Mouse (Mus musculus) embryonic facial prominence, embryonic 12.5 days (tissue): Measurements from ENCODE around the gene Cntn3. TPM values are rescaled to one million over a fixed set of nuclear protein-coding genes. Genes with fewer than 3 reads are reported as not detected.
A peak's percentile ranks its signal among the peaks of the same experiment; 100 is the strongest.

ENCODE experiments used
- ATAC-seq: fragments of 200-750 bp; cut with Nextera tagmentation; 2 replicates; pipeline ENCODE4 v1.8.0; 2017; ENCODE audit not compliant: insufficient number of reproducible peaks, insufficient read depth, low FRiP score, low TSS enrichment
- H3K27ac ChIP-seq: fragments of 300-500 bp; sonication (generic); 2 replicates; pipeline ENCODE4 v1.5.1; 2016; ENCODE audit warnings: mild to moderate bottlenecking
- H3K27me3 ChIP-seq: fragments of 300-500 bp; sonication (generic); 2 replicates; pipeline ENCODE4 v1.6.1; 2016; ENCODE audit warnings: mild to moderate bottlenecking, moderate library complexity
- H3K36me3 ChIP-seq: fragments of 300-500 bp; sonication (generic); 2 replicates; pipeline ENCODE4 v1.6.1; 2016; ENCODE audit warnings: mild to moderate bottlenecking
- H3K4me1 ChIP-seq: fragments of 300-500 bp; sonication (generic); 2 replicates; pipeline ENCODE4 v1.6.1; 2016
- H3K4me2 ChIP-seq: fragments of 300-500 bp; sonication (generic); replicated peaks from 2 replicates; pipeline ENCODE4 v1.6.1; 2016; ENCODE audit warnings: mild to moderate bottlenecking, moderate library complexity
- H3K4me3 ChIP-seq: fragments of 300-500 bp; sonication (generic); 2 replicates; pipeline ENCODE4 v1.5.1; 2016; ENCODE audit warnings: mild to moderate bottlenecking
- H3K9ac ChIP-seq: fragments of 300-500 bp; sonication (generic); 2 replicates; pipeline ENCODE4 v1.6.1; 2016; ENCODE audit warnings: mild to moderate bottlenecking, moderate library complexity
- H3K9me3 ChIP-seq: fragments of 300-500 bp; sonication (generic); 2 replicates; pipeline ENCODE4 v1.6.1; 2016; ENCODE audit warnings: mild to moderate bottlenecking, moderate library complexity
- WGBS: fragments of 180-500 bp; shearing (Covaris S2); methylation state at CpG from one replicate; pipeline ENCODE4 v1.1.7; 2016; 5-methylcytosine and 5-hydroxymethylcytosine counted together
- polyA plus RNA-seq: library from polyadenylated mRNA; unstranded; fragments of >200 nt; fragmentation: Nextera tagmentation; extraction: Ambion mirVana; gene quantifications from 2 replicates; pipeline ENCODE4 v1.2.1, GENCODE M21; 2016

Cntn3 gene
- polyA plus RNA-seq, 1 experiment from 2014 or later: 1.5 TPM

- H3K4me2 ChIP-seq: no peak overlapping the region
- H3K4me1 ChIP-seq: no peaks in the 10 kb centered on the region
- H3K36me3 ChIP-seq: no peaks in the 10 kb centered on the region
- H3K27me3 ChIP-seq: no peaks in the 10 kb centered on the region
- no peak for ATAC-seq
- no peak overlapping the region for H3K9ac ChIP-seq
- H3K27ac ChIP-seq: no peak overlapping the region
- no peak overlapping the region for H3K4me3 ChIP-seq
- WGBS: 81% methylated on average over 4 of the region's 4 CpGs
- no peaks in the 10 kb centered on the region for H3K9me3 ChIP-seq
These were observed 134.5 kb downstream of the Cntn3 start for GRCm38 (mm10) chr6:102438353-102438752.

- Histone ChIP-seq H3K9me3 (no peaks in the 10 kb centered on the region), H3K4me3 (no peak overlapping the region), H3K4me2 (no peak overlapping the region), H3K9ac (no peak overlapping the region), H3K4me1 (no peaks in the 10 kb centered on the region), H3K36me3 (no peaks in the 10 kb centered on the region), H3K27me3 (no peaks in the 10 kb centered on the region), H3K27ac (no peak overlapping the region)
- WGBS: 84% methylated on average over 1 of the region's 1 CpGs
- ATAC-seq: no peak
These were observed 145.4 kb downstream of the Cntn3 start for GRCm38 (mm10) chr6:102427549-102427948.

- Histone ChIP-seq H3K4me2 (no peak overlapping the region), H3K9me3 (no peaks in the 10 kb centered on the region), H3K27ac (no peak overlapping the region), H3K4me3 (no peak overlapping the region), H3K9ac (no peak overlapping the region), H3K4me1 (no peaks in the 10 kb centered on the region), H3K36me3 (no peaks in the 10 kb centered on the region), H3K27me3 (no peaks in the 10 kb centered on the region)
- peak; percentile 41; the same call in 1 of the 2 replicates for ATAC-seq
- 60% methylated on average over 1 of the region's 1 CpGs for WGBS
These were observed 151.1 kb downstream of the Cntn3 start for GRCm38 (mm10) chr6:102421781-102422180.

- no peak for ATAC-seq
- 82% methylated on average over 4 of the region's 4 CpGs for WGBS
- no peaks in the 10 kb centered on the region for H3K9me3 ChIP-seq
- H3K4me2 ChIP-seq: no peak overlapping the region
- H3K4me1 ChIP-seq: no peaks in the 10 kb centered on the region
- no peak overlapping the region for H3K9ac ChIP-seq
- H3K27me3 ChIP-seq: no peaks in the 10 kb centered on the region
- H3K27ac ChIP-seq: no peak overlapping the region
- no peaks in the 10 kb centered on the region for H3K36me3 ChIP-seq
- no peak overlapping the region for H3K4me3 ChIP-seq
These were observed 184.3 kb downstream of the Cntn3 start for GRCm38 (mm10) chr6:102388590-102388989.

- no peak overlapping the region for H3K4me2 ChIP-seq
- no peaks in the 10 kb centered on the region for H3K4me1 ChIP-seq
- H3K9ac ChIP-seq: no peak overlapping the region
- no peaks in the 10 kb centered on the region for H3K9me3 ChIP-seq
- no peaks in the 10 kb centered on the region for H3K27me3 ChIP-seq
- H3K27ac ChIP-seq: no peak overlapping the region
- 24% methylated on average over 1 of the region's 1 CpGs for WGBS
- no peak overlapping the region for H3K4me3 ChIP-seq
- ATAC-seq: no peak
- no peaks in the 10 kb centered on the region for H3K36me3 ChIP-seq
These were observed 200.8 kb downstream of the Cntn3 start for GRCm38 (mm10) chr6:102372112-102372511.

- H3K4me2 ChIP-seq: no peak overlapping the region
- H3K4me1 ChIP-seq: no peaks in the 10 kb centered on the region
- H3K36me3 ChIP-seq: no peaks in the 10 kb centered on the region
- H3K27ac ChIP-seq: no peak overlapping the region
- no peak overlapping the region for H3K4me3 ChIP-seq
- H3K9ac ChIP-seq: no peak overlapping the region
- no peaks in the 10 kb centered on the region for H3K27me3 ChIP-seq
- H3K9me3 ChIP-seq: no peaks in the 10 kb centered on the region
- ATAC-seq: no peak
These were observed 209.0 kb downstream of the Cntn3 start for GRCm38 (mm10) chr6:102363880-102364279.

- H3K36me3 ChIP-seq: no peaks in the 10 kb centered on the region
- no peaks in the 10 kb centered on the region for H3K9me3 ChIP-seq
- 90% methylated on average over 3 of the region's 3 CpGs for WGBS
- ATAC-seq: no peak
- no peak overlapping the region for H3K4me2 ChIP-seq
- no peaks in the 10 kb centered on the region for H3K4me1 ChIP-seq
- no peak overlapping the region for H3K27ac ChIP-seq
- H3K9ac ChIP-seq: no peak overlapping the region
- H3K4me3 ChIP-seq: no peak overlapping the region
- H3K27me3 ChIP-seq: no peaks in the 10 kb centered on the region
These were observed 209.5 kb downstream of the Cntn3 start for GRCm38 (mm10) chr6:102363291-102363832.

GRCm38 (mm10) chr6:102332144-102332543 is 240.8 kb downstream of the Cntn3 start:
- H3K27me3 ChIP-seq: no peaks in the 10 kb centered on the region
- no peaks in the 10 kb centered on the region for H3K36me3 ChIP-seq
- no peak for ATAC-seq
- H3K4me2 ChIP-seq: no peak overlapping the region
- no peaks in the 10 kb centered on the region for H3K4me1 ChIP-seq
- no peaks in the 10 kb centered on the region for H3K9me3 ChIP-seq
- H3K9ac ChIP-seq: no peak overlapping the region
- no peak overlapping the region for H3K4me3 ChIP-seq
- no peak overlapping the region for H3K27ac ChIP-seq
- WGBS: 78% methylated on average over 3 of the region's 3 CpGs

- H3K4me2 ChIP-seq: no peak overlapping the region
- no peak overlapping the region for H3K9ac ChIP-seq
- no peak for ATAC-seq
- H3K36me3 ChIP-seq: no peaks in the 10 kb centered on the region
- H3K4me3 ChIP-seq: no peak overlapping the region
- H3K9me3 ChIP-seq: no peaks in the 10 kb centered on the region
- no peaks in the 10 kb centered on the region for H3K4me1 ChIP-seq
- 81% methylated on average over 2 of the region's 2 CpGs for WGBS
- H3K27ac ChIP-seq: no peak overlapping the region
- H3K27me3 ChIP-seq: no peaks in the 10 kb centered on the region
These were observed 246.2 kb downstream of the Cntn3 start for GRCm38 (mm10) chr6:102326711-102327110.

- Histone ChIP-seq H3K4me2 (no peak overlapping the region), H3K9me3 (no peaks in the 10 kb centered on the region), H3K27me3 (no peaks in the 10 kb centered on the region), H3K27ac (no peak overlapping the region), H3K9ac (no peak overlapping the region), H3K36me3 (no peaks in the 10 kb centered on the region), H3K4me1 (no peaks in the 10 kb centered on the region), H3K4me3 (no peak overlapping the region)
- 67% methylated on average over 4 of the region's 4 CpGs for WGBS
- ATAC-seq: no peak
These were observed 250.2 kb downstream of the Cntn3 start for GRCm38 (mm10) chr6:102322614-102323284.

GRCm38 (mm10) chr6:102319755-102320154 is 253.1 kb downstream of the Cntn3 start:
- Histone ChIP-seq H3K9ac (no peak overlapping the region), H3K4me2 (no peak overlapping the region), H3K27me3 (no peaks in the 10 kb centered on the region), H3K9me3 (no peaks in the 10 kb centered on the region), H3K36me3 (no peaks in the 10 kb centered on the region), H3K27ac (no peak overlapping the region), H3K4me1 (no peaks in the 10 kb centered on the region), H3K4me3 (no peak overlapping the region)
- ATAC-seq: no peak
- WGBS: 79% methylated on average over 3 of the region's 3 CpGs

GRCm38 (mm10) chr6:102282889-102283288 is 290.0 kb downstream of the Cntn3 start:
- no peaks in the 10 kb centered on the region for H3K36me3 ChIP-seq
- H3K4me2 ChIP-seq: no peak overlapping the region
- 62% methylated on average over 2 of the region's 2 CpGs for WGBS
- H3K9me3 ChIP-seq: no peaks in the 10 kb centered on the region
- H3K4me3 ChIP-seq: no peak overlapping the region
- H3K27me3 ChIP-seq: no peaks in the 10 kb centered on the region
- H3K4me1 ChIP-seq: no peaks in the 10 kb centered on the region
- no peak overlapping the region for H3K9ac ChIP-seq
- ATAC-seq: no peak
- H3K27ac ChIP-seq: no peak overlapping the region
